Mouse (Mus musculus): Measurements from ENCODE around the gene Tnnc1.
A peak's percentile ranks its signal among the peaks of the same experiment; 100 is the strongest.

Gene Tnnc1

DNA sequence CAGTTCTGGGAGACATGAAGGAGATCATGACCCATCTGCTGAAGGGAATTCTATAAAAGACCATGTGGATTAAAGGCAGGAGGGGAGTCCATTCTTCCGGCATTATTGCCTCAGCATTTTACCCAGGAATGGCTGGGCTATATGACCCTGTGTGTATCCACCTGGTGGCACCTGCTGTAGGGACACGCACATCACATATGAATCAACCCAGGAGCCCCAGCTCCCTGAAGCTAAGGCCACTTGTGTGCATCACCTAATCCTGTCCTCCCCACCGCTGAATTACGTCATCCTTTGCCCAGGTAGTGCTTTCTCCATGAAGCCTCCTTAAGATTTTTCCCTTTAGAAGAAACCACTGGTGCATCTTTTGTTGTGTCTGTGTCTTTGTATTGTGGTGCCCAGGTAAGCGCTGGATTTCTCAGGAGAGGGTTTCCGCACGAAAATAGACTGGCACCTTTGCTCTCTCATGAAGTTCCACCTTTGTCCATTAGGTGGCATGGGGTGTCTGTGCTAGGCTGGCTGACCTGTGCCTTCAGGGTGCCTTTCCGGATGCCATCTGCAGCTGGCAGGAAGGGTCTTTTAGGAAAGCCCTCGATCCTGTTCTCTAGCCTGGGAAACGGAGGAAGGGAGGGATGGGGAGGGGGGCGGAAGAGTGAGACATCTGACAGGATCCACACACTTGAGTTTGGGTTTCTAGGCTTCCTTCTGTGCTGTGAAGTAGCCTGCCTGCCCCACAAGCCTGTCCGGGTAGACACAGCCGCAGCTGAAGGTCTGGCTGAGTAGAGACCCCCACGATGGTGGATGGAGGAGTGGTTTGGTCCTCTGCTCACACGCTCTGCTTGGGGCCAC is 7.3 kb downstream of the Tnnc1 start:
- DNase-seq: peak; percentile 53

- no peak for DNase-seq
These were observed 8.7 kb downstream of the Tnnc1 start, which contains the start of gene Nisch for GRCm38 (mm10) chr14:31216846-31217245. Nisch (minus strand) TSS chr14:31216946.

DNA sequence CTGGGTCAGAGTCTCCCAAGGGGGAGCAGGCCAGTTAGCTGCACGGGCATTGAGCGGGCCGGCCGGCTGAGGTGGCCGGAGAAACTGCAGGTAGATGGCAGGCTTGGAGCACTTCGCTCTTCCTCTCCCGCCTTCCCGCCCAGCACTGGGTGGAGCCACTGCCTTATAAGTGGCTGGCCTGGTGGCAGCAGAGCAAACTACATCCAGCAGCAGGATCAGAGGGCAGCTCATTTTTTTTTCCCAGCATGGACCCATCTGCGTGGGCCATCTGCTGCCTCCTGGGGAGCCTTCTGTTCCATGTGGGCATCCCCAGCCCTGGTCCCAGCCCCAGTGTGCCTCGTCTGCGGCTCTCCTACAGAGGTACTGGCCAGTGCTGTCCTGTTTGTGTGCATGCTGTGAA is 9.6 kb downstream of the Tnnc1 start, which contains the start of gene Sema3g:
Gene Sema3g (plus strand): TSS at position 195 of the 400 bp plus-strand sequence.
- DNase-seq: no peak

DNA sequence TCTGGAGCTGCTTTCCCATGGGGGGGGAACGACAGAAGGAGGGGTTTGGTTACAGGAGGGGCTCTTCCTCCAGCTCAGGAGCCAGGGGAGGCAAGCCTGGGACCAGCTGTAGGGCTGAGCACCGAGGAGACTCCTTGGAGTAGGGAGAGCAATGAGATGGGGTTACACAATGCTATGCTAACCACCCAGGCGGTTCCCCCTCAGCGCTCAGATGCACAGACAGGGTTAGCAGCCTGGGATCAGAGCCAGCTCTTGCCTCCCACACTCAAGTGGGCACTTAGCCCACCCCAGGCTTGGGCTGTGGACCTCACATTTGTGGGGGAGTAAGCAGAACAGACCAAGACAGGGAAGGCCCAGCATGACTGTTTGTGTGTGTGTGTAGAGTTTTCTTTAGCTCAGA is 18.9 kb downstream of the Tnnc1 start:
- DNase-seq: peak; percentile 48

- no peak for DNase-seq
These were observed 20.1 kb downstream of the Tnnc1 start for GRCm38 (mm10) chr14:31228234-31228633.

DNA sequence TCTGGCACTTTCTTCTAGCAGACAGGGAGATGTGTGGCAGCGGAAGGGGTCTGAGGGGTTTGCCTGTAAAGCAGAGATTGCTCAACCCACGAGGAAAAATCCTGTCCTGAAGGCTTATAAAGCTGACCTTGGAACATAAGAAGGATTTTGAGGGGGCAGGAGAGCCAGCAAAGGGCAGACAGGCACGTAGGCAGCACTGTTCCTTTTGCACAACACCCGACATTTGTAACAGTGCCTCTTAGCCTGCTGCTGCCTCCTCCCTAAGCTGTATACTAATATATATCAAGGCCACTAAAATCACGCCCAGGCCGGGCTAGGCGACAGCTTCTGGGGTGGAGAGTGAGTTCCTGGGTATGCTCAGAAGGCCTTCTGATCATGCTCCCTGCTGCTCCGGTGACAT is 22.3 kb downstream of the Tnnc1 start:
- DNase-seq: no peak

DNA sequence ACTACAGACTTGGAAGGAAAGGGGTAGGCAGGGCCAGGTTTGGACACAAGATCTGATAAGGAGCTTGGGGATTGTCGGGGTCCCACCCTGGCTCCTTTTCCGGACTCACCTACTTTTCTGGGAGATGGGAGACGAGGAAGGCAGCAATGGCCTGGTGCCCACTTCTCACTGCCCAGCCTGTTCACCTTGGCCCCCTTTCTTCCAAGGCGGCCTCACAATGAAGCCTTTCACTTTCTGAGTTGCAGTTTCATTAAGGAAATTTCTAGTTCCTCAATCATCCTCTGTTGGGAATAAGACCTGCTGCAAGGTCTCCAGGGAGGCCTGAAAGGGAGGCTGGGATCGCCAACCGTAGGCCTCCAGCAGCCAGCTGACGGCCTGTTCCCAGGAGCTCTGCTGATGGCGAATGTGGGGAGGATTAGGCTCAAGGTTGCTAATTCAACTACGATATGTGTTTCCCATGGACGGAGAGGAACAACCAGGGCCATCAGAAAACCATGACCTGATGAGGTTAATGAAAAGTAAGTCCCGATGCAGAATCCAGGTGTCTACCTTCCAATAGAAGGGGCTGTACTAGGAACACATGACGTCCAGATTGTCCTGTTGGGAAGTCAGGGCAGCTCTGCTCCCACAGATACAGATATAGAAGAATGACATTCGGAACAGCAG is 24.4 kb downstream of the Tnnc1 start:
- no peak for DNase-seq

- DNase-seq: no peak
These were observed 25.2 kb downstream of the Tnnc1 start for GRCm38 (mm10) chr14:31233070-31233995.

GRCm38 (mm10) chr14:31233996-31234591 is 26.0 kb downstream of the Tnnc1 start:
- peak; percentile 80 for DNase-seq

DNA sequence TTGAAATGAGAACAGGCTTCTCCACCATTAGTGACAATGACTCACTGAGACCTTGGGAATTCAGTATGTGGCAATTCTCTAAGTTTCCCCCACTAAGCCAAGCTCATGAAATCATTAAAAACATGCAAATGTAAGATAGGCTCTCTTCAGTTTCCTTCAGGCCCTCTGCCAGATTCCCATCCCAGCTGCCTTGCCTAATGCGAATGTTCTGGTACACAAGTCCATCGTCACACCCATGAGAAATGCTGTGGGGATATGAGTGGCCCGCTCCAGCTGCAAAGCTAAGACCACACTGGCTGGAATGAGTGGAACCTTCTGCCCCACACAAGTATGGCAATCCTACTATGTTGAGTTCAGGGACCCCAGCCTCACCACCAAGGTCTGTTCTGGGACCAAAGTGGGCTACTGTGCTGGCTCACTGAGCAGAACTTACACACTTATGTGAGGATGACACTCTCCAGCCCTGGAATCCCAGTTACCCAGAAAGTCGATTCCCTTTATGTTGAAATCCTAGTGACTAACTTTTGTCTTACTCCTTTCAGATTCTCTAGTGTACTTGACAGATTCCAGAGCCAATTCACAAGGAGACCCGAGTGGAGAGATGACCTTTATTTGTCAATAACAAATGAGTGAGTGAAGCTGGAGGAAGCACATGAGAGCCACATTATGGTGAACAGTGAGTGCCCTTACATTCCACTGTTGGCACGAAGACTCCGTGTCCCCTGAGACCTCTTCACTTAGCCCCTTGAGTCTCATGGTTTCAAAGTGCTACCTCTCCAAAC is 29.2 kb downstream of the Tnnc1 start:
- no peak for DNase-seq

DNA sequence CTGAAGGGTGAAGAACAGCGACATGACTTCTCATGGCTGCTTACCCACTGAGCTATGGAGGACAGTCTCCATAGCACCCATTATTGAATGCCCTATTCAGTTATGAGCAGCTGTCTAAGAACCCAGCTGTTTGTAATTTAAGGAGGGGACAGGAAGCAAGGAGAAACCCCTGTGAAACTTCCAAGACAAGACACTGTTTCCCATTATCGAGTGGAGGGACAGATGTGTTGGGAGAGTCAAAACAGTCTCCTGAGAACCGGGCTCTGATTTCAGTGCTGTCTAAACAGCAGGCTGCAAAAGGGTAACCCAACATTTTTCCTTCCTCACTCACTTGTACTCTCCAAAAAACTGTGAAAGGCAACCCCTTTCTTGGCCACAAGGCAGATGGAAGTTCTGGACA is 32.4 kb downstream of the Tnnc1 start:
- DNase-seq: no peak

- DNase-seq: no peak
These were observed 36.7 kb downstream of the Tnnc1 start for GRCm38 (mm10) chr14:31244777-31245176.

GRCm38 (mm10) chr14:31245946-31246345 is 37.8 kb downstream of the Tnnc1 start:
- DNase-seq: no peak

DNA sequence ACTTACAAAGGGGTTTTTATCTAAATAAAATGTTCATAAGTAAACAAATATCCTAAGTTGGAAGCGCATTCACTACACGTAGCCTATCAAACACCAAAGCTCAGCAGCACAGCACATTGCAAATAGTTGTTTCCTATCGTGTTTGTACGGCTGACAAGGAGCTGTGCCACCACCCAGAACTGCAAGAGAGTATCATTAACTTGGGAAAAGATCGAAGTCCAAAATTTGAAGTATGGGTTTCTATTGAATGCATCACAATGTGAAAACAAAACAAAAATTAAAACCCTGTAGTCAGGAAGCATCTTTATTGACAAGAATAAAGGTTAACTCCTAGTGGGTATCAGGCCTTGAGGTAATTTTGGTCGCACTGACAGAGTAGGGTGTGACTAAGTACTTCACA is 40.3 kb downstream of the Tnnc1 start:
- no peak for DNase-seq

GRCm38 (mm10) chr14:31250222-31251083 is 42.3 kb downstream of the Tnnc1 start:
- DNase-seq: no peak

- peak; percentile 96 for DNase-seq
These were observed 43.0 kb downstream of the Tnnc1 start, which contains the start of the genes Phf7 and Bap1 for GRCm38 (mm10) chr14:31251084-31251604. Phf7 (minus strand) TSS chr14:31251317. Bap1 (plus strand) TSS chr14:31251450.

- DNase-seq: no peak
These were observed 43.5 kb downstream of the Tnnc1 start for GRCm38 (mm10) chr14:31251626-31252025.

GRCm38 (mm10) chr14:31252091-31252490 is 44.0 kb downstream of the Tnnc1 start:
- DNase-seq: no peak

GRCm38 (mm10) chr14:31258476-31259050 is 50.5 kb downstream of the Tnnc1 start:
- DNase-seq: no peak

GRCm38 (mm10) chr14:31260374-31260773 is 52.3 kb downstream of the Tnnc1 start:
- no peak for DNase-seq

All from right cerebral cortex, adult 18-20 months (tissue).